Mouse (Mus musculus) megakaryocyte-erythroid progenitor cell, adult 5-6 weeks (primary cell): ENCODE measurements around the gene Mup3. TPM values are rescaled to one million over a fixed set of nuclear protein-coding genes. Genes with fewer than 3 reads are reported as not detected.
"Not testable (repeated sequence)": the region's sequence is repeated elsewhere in the genome, so short reads cannot be mapped to it uniquely, and the experiment has no call there.

Experiments used
- ATAC-seq: replicated peaks from 2 replicates; pipeline ENCODE4 v1.8.0; 2016; ENCODE audit warnings: mild to moderate bottlenecking, inconsistent platforms; ENCODE audit not compliant: severe bottlenecking, poor library complexity, low FRiP score, low TSS enrichment
- total RNA-seq, 2 experiments: library from RNA; stranded (forward) in 1 of 2; stranded (reverse) in 1 of 2; fragments of 200-1000, 215-1000 nt in 1 of 2; fragments of >200 nt in 1 of 2; fragmentation: Nextera tagmentation in 1 of 2; gene quantifications; 2 replicates each; pipeline ENCODE4 v1.2.3; 2014 to 2017

Gene Mup3
- total RNA-seq (2014; fragmentation: Nextera tagmentation) = not detected in 2 replicates
- total RNA-seq (2017) = not detected in 2 replicates

- no peak for ATAC-seq
These were observed at the start of gene Mup3 for GRCm38 (mm10) chr4:62087241-62087640. TSS of gene Mup3 (minus strand) at chr4:62087342.

GRCm38 (mm10) chr4:62133706-62134105 lies 46.6 kb upstream of the Mup3 start:
- no peak for ATAC-seq

DNA sequence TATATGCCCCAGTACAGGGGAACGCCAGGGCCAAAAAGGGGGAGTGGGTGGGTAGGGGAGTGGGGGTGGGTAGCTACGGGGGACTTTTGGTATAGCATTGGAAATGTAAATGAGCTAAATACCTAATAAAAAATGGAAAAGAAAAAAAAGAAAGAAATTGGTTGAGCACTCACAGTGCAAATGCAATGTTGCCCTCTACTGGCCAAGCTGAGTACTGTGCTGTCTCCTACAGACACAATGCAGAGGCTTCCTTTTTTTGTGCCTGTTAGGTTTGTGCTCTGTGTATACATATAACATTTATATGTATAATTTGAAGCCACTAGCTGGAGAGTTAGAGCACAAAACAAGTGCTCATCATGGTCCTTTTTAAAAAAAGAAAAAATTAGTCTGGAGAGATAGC lies 16.2 kb upstream of the Mup3 start:
- ATAC-seq = not testable (repeated sequence)

- ATAC-seq = no peak
These were observed 811 bp upstream of the Mup3 start for GRCm38 (mm10) chr4:62087953-62088352.

DNA sequence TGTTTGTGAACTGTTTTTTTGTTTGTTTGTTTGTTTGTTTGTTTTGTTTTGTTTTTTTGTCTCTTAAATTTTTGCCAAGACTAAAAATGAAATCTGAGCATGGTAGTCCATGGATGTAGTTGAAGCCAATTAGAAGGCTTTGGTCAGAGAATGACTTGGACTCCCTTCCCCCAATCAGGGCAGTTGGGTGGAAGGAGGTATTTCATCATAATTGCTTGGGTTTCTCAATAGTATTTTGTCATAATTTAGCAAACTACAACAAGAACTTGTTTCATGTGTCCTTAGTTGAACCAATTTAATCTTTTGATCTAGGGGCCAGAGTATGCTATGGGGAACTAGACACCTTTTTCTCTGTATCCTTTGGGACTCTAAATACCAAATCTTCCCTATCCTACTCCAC lies 4.4 kb downstream of the Mup3 start:
- no peak for ATAC-seq

GRCm38 (mm10) chr4:62075126-62075525 lies 12.0 kb downstream of the Mup3 start:
- ATAC-seq = no peak

GRCm38 (mm10) chr4:62054780-62055179 lies 32.4 kb downstream of the Mup3 start:
- ATAC-seq = not testable (repeated sequence)

DNA sequence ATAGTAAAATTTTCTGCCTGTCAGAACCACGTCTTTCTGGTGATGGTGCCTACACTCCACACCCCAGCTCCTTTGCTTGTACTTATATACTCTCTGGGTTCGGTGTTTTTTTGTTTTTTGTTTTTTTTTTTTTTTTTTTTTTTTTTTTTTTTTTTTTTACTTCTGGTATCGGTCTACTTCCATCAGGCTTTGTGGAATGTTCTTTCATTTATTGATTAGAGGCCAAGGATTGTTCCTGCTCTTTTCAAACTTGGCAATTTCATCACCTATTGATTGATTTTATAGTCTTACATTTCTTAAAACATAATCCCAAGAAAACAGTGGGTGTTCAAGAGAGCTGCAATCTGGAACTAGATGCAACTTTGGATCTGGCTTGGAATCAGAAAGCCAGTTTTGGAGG lies 33.1 kb downstream of the Mup3 start, which contains the start of gene Mup20:
Gene Mup20, minus strand, starts transcription at position 101 of the 400 bp plus-strand sequence.
- not testable (repeated sequence) for ATAC-seq

Other genes with a start within 250 kb of the Mup3 start
- not detected in 2 replicates for gene Mup20, start 33.2 kb downstream of the Mup3 start, total RNA-seq (2014; fragmentation: Nextera tagmentation)
- gene Mup20, start 33.2 kb downstream of the Mup3 start, total RNA-seq (2017) = not detected in 2 replicates
- gene Mup21, start 63.5 kb upstream of the Mup3 start, total RNA-seq (2014; fragmentation: Nextera tagmentation) = not detected in 2 replicates
- gene Mup21, start 63.5 kb upstream of the Mup3 start, total RNA-seq (2017) = not detected in 2 replicates
- not detected in 2 replicates for gene Zfp37, start 143.7 kb upstream of the Mup3 start, total RNA-seq (2014; fragmentation: Nextera tagmentation)
- gene Zfp37, start 143.7 kb upstream of the Mup3 start, total RNA-seq (2017) = not detected in 2 replicates
- gene Slc31a2, start 175.2 kb upstream of the Mup3 start, total RNA-seq (2014; fragmentation: Nextera tagmentation) = 1.2 TPM in 1 of 2 replicates, not detected in the other
- 0.84 and 1.8 TPM in 2 replicates for gene Slc31a2, start 175.2 kb upstream of the Mup3 start, total RNA-seq (2017)